Mouse (Mus musculus) limb, embryonic 13.5 days (tissue): ENCODE data around the gene Ndufs3. TPM values are rescaled to one million over a fixed set of nuclear protein-coding genes. Genes with fewer than 3 reads are reported as not detected.
A peak's percentile ranks its signal among the peaks of the same experiment; 100 is the strongest.

Experiments used
- ATAC-seq: fragments of 200-750 bp; cut with Nextera tagmentation; 2 replicates; pipeline ENCODE4 v1.8.0; 2017; ENCODE audit warnings: low read depth, moderate number of reproducible peaks, moderate TSS enrichment; ENCODE audit not compliant: low FRiP score
- H3K27ac ChIP-seq: fragments of 300-500 bp; sonication (generic); 2 replicates; pipeline ENCODE4 v1.5.1; 2015; ENCODE audit warnings: inconsistent platforms, mild to moderate bottlenecking, moderate library complexity
- H3K27me3 ChIP-seq: fragments of 300-500 bp; sonication (generic); 2 replicates; pipeline ENCODE4 v1.6.1; 2015; ENCODE audit warnings: mild to moderate bottlenecking, inconsistent platforms
- H3K36me3 ChIP-seq: fragments of 300-500 bp; sonication (generic); 2 replicates; pipeline ENCODE4 v1.6.1; 2015; ENCODE audit warnings: inconsistent platforms, mild to moderate bottlenecking, moderate library complexity
- H3K4me1 ChIP-seq: fragments of 300-500 bp; sonication (generic); 2 replicates; pipeline ENCODE4 v1.6.1; 2015; ENCODE audit warnings: inconsistent platforms
- H3K4me2 ChIP-seq: fragments of 300-500 bp; sonication (generic); replicated peaks from 2 replicates; pipeline ENCODE4 v1.6.1; 2015; ENCODE audit warnings: inconsistent platforms, mild to moderate bottlenecking, moderate library complexity
- H3K4me3 ChIP-seq: fragments of 300-500 bp; sonication (generic); 2 replicates; pipeline ENCODE4 v1.5.1; 2015; ENCODE audit warnings: moderate library complexity, mild to moderate bottlenecking, inconsistent platforms
- H3K9ac ChIP-seq: fragments of 300-500 bp; sonication (generic); 2 replicates; pipeline ENCODE4 v1.6.1; 2015; ENCODE audit warnings: mild to moderate bottlenecking, inconsistent platforms
- H3K9me3 ChIP-seq: fragments of 300-500 bp; sonication (generic); 2 replicates; pipeline ENCODE4 v1.6.1; 2016; ENCODE audit warnings: inconsistent platforms
- WGBS: fragments of 180-500 bp; shearing (Covaris S2); methylation state at CpG from one replicate; pipeline ENCODE4 v1.1.7; 2015; 5-methylcytosine and 5-hydroxymethylcytosine counted together
- polyA plus RNA-seq: library from polyadenylated mRNA; unstranded; fragments of >200 nt; fragmentation: Nextera tagmentation; extraction: Ambion mirVana; gene quantifications from 2 replicates; pipeline ENCODE4 v1.2.1, GENCODE M21; 2015

Ndufs3 gene
- polyA plus RNA-seq, 1 experiment from 2014 or later, result 215 TPM

GRCm38 (mm10) chr2:90922636-90923035, 18.0 kb upstream of the Ndufs3 start:
- H3K4me2 ChIP-seq, result no peak overlapping the region
- H3K4me3 ChIP-seq, result no peak overlapping the region
- H3K9ac ChIP-seq, result no peak overlapping the region
- peaks cover 3% of the 10 kb centered on the region for H3K4me1 ChIP-seq
- no peak overlapping the region for H3K27ac ChIP-seq
- no peaks in the 10 kb centered on the region for H3K36me3 ChIP-seq
- no peak for ATAC-seq
- H3K27me3 ChIP-seq, result no peaks in the 10 kb centered on the region
- H3K9me3 ChIP-seq, result no peaks in the 10 kb centered on the region
- WGBS, result 91% methylated on average over 2 of the region's 2 CpGs

DNA sequence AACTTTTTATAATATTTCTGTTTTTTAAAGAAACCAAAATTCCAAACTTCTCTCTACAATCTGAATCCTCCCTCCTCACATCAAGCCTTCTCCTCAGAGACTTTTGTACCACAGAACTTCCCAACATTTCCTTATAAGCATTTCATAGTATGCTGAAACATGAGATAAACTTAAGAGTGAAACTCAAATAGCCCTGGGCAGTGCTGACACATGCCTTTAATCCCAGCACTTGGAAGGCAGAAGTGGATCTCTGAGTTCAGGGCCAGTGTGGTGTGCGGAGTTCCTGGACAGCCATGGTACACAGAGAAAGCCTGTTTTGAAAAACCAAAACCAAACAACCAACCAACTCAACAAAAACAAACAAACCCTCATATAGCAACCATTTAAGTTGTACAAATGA, 16.6 kb upstream of the Ndufs3 start:
- no peak for ATAC-seq
- Histone ChIP-seq H3K27me3 (no peaks in the 10 kb centered on the region), H3K4me3 (no peak overlapping the region), H3K36me3 (no peaks in the 10 kb centered on the region), H3K4me2 (no peak overlapping the region), H3K27ac (no peak overlapping the region), H3K9ac (no peak overlapping the region), H3K9me3 (no peaks in the 10 kb centered on the region), H3K4me1 (peaks cover 11% of the 10 kb centered on the region)
- WGBS, result 84% methylated on average over 1 of the region's 1 CpGs

DNA sequence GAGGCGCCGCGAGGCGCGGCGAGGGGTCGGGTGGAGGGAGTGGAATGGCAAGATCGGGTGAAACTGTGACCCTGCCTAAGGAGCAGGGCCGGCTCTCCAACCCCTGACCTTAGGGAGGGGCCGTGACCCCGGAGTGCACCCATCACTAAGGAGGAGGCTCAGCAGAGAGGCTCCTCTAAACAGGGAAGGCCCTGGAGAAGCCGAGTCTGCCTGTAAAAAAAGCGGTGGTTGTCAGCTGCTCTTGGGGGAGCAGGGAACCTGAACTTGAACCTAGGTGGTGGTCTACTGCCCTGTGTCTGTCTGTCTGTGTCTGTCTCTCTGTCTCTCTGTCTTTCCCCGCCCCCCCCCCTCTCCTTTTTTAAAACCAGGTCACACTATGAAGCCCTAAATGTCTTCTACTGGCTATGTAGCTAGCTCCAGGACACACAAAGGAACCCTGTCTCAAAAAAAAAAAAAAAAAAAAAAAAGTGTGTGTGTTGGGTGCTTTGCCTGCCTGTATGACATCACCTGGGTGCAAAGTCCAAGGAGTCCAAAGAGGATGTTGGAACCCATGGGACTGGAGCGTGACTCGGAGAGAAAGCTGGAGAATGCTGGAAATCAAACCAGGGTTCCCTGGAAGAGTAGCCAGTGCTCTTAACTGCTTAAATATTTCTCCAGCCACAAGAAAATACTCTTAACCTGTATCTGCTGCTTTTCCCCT, 13.5 kb upstream of the Ndufs3 start:
- H3K27me3 ChIP-seq, result no peaks in the 10 kb centered on the region
- H3K27ac ChIP-seq, result peak overlapping the region; percentile 97
- peak overlapping the region; percentile 80 for H3K4me2 ChIP-seq
- peaks cover 9% of the 10 kb centered on the region for H3K36me3 ChIP-seq
- H3K9me3 ChIP-seq, result no peaks in the 10 kb centered on the region
- H3K9ac ChIP-seq, result peak overlapping the region; percentile 98
- peak overlapping the region; percentile 74 for H3K4me3 ChIP-seq
- WGBS, result 12% methylated on average over 16 of the region's 16 CpGs
- H3K4me1 ChIP-seq, result peaks cover 24% of the 10 kb centered on the region
- ATAC-seq, result peak; percentile 64

DNA sequence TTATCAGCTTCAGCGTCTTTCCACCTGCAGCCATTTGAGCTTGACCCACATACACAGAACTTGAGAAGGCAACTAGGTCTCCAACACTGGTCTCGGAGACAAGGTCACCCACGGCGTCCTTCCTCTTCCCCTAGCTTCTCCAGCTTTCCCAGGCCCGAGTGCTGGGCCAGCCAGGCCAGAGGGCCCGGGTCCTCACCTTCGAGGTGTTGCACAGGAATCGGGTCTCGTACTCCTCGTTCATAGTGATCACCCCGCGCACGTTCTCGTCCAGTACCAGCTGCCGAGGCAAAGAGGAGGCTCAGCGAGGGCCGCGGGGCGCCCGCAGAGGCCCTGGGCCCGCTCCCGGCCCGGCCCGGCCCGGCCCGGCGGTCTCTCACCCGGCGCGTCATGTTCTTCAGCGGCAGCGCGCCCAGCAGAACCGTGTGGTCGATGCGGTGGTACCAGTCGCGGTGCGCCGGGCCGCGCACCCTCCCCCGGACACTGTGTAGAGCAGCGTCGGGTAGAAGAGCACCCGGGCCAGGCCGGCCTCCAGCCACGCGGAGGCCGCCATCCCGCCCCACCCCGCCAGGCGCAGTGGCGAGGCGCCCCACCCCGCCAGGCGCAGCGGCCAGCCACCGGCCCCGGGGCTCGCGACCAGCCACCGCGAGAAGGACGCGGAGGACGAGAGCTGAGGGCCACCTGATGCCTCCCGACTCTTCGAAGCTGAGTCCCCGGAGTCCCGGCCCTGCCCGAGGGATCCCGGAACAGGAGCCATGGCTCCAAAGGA, 12.8 kb upstream of the Ndufs3 start:
- under 1% methylated on average over 73 of the region's 73 CpGs for WGBS
- Histone ChIP-seq H3K9me3 (no peaks in the 10 kb centered on the region), H3K4me1 (peaks cover 24% of the 10 kb centered on the region), H3K27ac (peak overlapping the region; percentile 97), H3K9ac (peak overlapping the region; percentile 98), H3K36me3 (peaks cover 17% of the 10 kb centered on the region), H3K4me2 (peak overlapping the region; percentile 80), H3K27me3 (no peaks in the 10 kb centered on the region), H3K4me3 (peak overlapping the region; percentile 74)
- ATAC-seq, result peak; percentile 88

- H3K9me3 ChIP-seq, result no peaks in the 10 kb centered on the region
- 18% methylated on average over 7 of the region's 7 CpGs for WGBS
- peak overlapping the region; percentile 97 for H3K27ac ChIP-seq
- H3K36me3 ChIP-seq, result peaks cover 22% of the 10 kb centered on the region
- no peaks in the 10 kb centered on the region for H3K27me3 ChIP-seq
- H3K4me3 ChIP-seq, result peak overlapping the region; percentile 74
- no peak for ATAC-seq
- peak overlapping the region; percentile 98 for H3K9ac ChIP-seq
- H3K4me1 ChIP-seq, result peaks cover 24% of the 10 kb centered on the region
- peak overlapping the region; percentile 80 for H3K4me2 ChIP-seq
These were observed 12.1 kb upstream of the Ndufs3 start for GRCm38 (mm10) chr2:90916560-90917232.

GRCm38 (mm10) chr2:90915516-90915915, 10.9 kb upstream of the Ndufs3 start:
- 76% methylated on average over 1 of the region's 1 CpGs for WGBS

GRCm38 (mm10) chr2:90913671-90914070, 9.0 kb upstream of the Ndufs3 start:
- WGBS, result 88% methylated on average over 2 of the region's 2 CpGs
- Histone ChIP-seq H3K27ac (no peak overlapping the region), H3K9ac (peak overlapping the region; percentile 19; the same call in 1 of the 2 replicates), H3K36me3 (peaks cover 52% of the 10 kb centered on the region), H3K4me2 (no peak overlapping the region), H3K27me3 (no peaks in the 10 kb centered on the region), H3K4me3 (no peak overlapping the region), H3K9me3 (no peaks in the 10 kb centered on the region), H3K4me1 (peaks cover 24% of the 10 kb centered on the region)
- ATAC-seq, result no peak

More at GRCm38 (mm10) chr2:90915516-90915915, 10.9 kb upstream of the Ndufs3 start:
- Histone ChIP-seq H3K36me3 (peaks cover 34% of the 10 kb centered on the region), H3K9ac (0 out of 2 replicates have a peak overlapping the region, but pooled peaks have one; percentile 98), H3K9me3 (no peaks in the 10 kb centered on the region), H3K27ac (no peak overlapping the region), H3K4me2 (peak overlapping the region; percentile 80), H3K27me3 (no peaks in the 10 kb centered on the region), H3K4me1 (peaks cover 24% of the 10 kb centered on the region), H3K4me3 (no peak overlapping the region)
- ATAC-seq, result no peak

- Histone ChIP-seq H3K27me3 (no peaks in the 10 kb centered on the region), H3K9me3 (no peaks in the 10 kb centered on the region), H3K9ac (no peak overlapping the region), H3K27ac (no peak overlapping the region), H3K36me3 (peaks cover 71% of the 10 kb centered on the region), H3K4me3 (no peak overlapping the region), H3K4me1 (peaks cover 21% of the 10 kb centered on the region), H3K4me2 (no peak overlapping the region)
- 74% methylated on average over 1 of the region's 1 CpGs for WGBS
- no peak for ATAC-seq
These were observed 7.0 kb upstream of the Ndufs3 start for GRCm38 (mm10) chr2:90911668-90912067.

DNA sequence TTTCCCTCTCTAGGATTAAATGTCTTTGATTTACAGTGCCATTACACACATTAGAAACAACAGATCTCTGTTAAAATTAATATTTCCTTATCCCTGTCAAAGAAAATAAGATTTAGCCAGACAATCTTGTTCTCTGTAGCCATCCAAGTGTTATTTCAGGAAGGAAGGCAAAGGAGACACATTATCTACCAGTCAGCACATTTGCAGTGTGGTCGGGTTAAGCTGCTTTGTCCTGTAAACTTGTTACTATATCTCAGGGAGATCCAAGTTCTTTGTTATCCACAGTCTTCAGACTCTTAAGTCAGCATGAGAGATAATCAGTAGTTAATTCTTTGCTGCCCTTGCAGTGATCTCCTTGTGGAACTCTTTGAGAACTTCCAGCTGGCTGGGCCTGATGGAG, 6.2 kb upstream of the Ndufs3 start:
- 84% methylated on average over 1 of the region's 1 CpGs for WGBS
- Histone ChIP-seq H3K27me3 (no peaks in the 10 kb centered on the region), H3K4me2 (no peak overlapping the region), H3K9me3 (no peaks in the 10 kb centered on the region), H3K36me3 (peaks cover 78% of the 10 kb centered on the region), H3K4me1 (peaks cover 19% of the 10 kb centered on the region), H3K27ac (no peak overlapping the region), H3K4me3 (no peak overlapping the region), H3K9ac (no peak overlapping the region)
- no peak for ATAC-seq

DNA sequence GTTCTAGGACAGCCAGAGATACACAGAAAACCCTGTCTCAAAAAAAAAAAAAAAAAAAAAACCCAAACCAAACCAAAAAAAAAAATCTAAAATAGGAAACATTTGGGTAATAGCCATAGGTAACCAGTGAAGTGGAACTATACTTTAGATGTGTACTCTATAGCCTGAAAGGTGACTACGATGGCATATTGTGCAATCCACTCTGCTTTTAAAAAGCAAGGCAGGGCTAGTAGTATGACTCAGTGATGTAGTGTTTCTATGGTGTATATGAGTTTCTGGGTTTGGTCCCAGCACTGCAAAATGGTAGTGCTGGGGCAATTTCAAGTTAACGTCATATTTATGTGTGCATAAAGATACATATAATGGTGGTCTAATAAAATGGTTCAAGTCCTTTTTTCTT, 2.1 kb upstream of the Ndufs3 start:
- H3K4me1 ChIP-seq, result peaks cover 30% of the 10 kb centered on the region
- no peak overlapping the region for H3K9ac ChIP-seq
- peaks cover 70% of the 10 kb centered on the region for H3K36me3 ChIP-seq
- H3K4me2 ChIP-seq, result no peak overlapping the region
- H3K9me3 ChIP-seq, result no peaks in the 10 kb centered on the region
- no peak overlapping the region for H3K27ac ChIP-seq
- 95% methylated on average over 2 of the region's 2 CpGs for WGBS
- H3K4me3 ChIP-seq, result no peak overlapping the region
- no peak for ATAC-seq
- H3K27me3 ChIP-seq, result no peaks in the 10 kb centered on the region

GRCm38 (mm10) chr2:90904856-90905224, 213 bp upstream of the Ndufs3 start:
- Histone ChIP-seq H3K36me3 (peaks cover 64% of the 10 kb centered on the region), H3K4me2 (peak overlapping the region; percentile 80), H3K4me1 (peaks cover 30% of the 10 kb centered on the region), H3K27me3 (no peaks in the 10 kb centered on the region), H3K9ac (peak overlapping the region; percentile 93), H3K27ac (peak overlapping the region; percentile 91), H3K4me3 (peak overlapping the region; percentile 85), H3K9me3 (no peaks in the 10 kb centered on the region)
- 0% methylated on average over 21 of the region's 21 CpGs for WGBS
- ATAC-seq, result peak; percentile 66

DNA sequence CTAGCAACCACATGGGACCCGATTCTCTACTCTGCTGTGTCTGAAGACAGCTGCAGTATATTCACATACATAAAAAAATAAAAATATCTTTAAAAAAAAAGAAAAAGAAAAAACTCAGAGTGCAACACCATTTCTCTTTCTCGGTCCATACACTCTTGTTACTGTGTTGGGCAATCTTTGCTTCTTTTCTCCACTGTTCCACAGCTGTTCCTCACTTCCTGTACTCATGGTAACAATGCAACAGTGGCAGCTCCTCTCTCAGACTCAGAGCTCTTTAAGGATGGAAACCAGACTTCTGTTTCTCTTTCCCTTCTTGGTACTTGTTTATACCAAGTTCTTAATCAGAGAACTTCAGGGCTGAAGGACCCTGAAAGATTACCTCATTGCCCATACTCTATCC, 1.2 kb downstream of the Ndufs3 start:
- H3K27me3 ChIP-seq, result no peaks in the 10 kb centered on the region
- 92% methylated on average over 2 of the region's 2 CpGs for WGBS
- ATAC-seq, result no peak
- H3K27ac ChIP-seq, result no peak overlapping the region
- peak overlapping the region; percentile 80 for H3K4me2 ChIP-seq
- H3K36me3 ChIP-seq, result peaks cover 58% of the 10 kb centered on the region
- H3K9ac ChIP-seq, result peak overlapping the region; percentile 93
- H3K4me3 ChIP-seq, result peak overlapping the region; percentile 85
- H3K4me1 ChIP-seq, result peaks cover 30% of the 10 kb centered on the region
- no peaks in the 10 kb centered on the region for H3K9me3 ChIP-seq
